Mouse (Mus musculus) midbrain, embryonic 10.5 days (tissue): ENCODE results near the gene Vapb. TPM values are rescaled to one million over a fixed set of nuclear protein-coding genes. Genes with fewer than 3 reads are reported as not detected.

Experiments
- DNase-seq: peaks from one replicate; pipeline ENCODE4 v3.0.0-alpha.2; 2017; ENCODE audit warnings: low spot score
- H3K27ac ChIP-seq: fragments of 300-500 bp; sonication (generic); replicated peaks from 2 replicates; pipeline ENCODE4 v1.5.1; 2016; ENCODE audit warnings: mild to moderate bottlenecking
- H3K27me3 ChIP-seq: fragments of 300-500 bp; sonication (generic); 2 replicates; pipeline ENCODE4 v1.6.1; 2016; ENCODE audit warnings: low read depth, mild to moderate bottlenecking; ENCODE audit not compliant: poor library complexity, severe bottlenecking
- H3K36me3 ChIP-seq: fragments of 300-500 bp; sonication (generic); 2 replicates; pipeline ENCODE4 v1.6.1; 2016; ENCODE audit warnings: mild to moderate bottlenecking, moderate library complexity
- H3K4me1 ChIP-seq: fragments of 300-500 bp; sonication (generic); 2 replicates; pipeline ENCODE4 v1.6.1; 2016
- H3K4me3 ChIP-seq: fragments of 300-500 bp; sonication (generic); 2 replicates; pipeline ENCODE4 v1.5.1; 2016; ENCODE audit warnings: mild to moderate bottlenecking, moderate library complexity
- H3K9me3 ChIP-seq: fragments of 300-500 bp; sonication (generic); replicated peaks from 2 replicates; pipeline ENCODE4 v1.6.1; 2016; ENCODE audit warnings: mild to moderate bottlenecking
- WGBS: fragments of 180-500 bp; shearing (Covaris S2); methylation state at CpG from one replicate; pipeline ENCODE4 v1.1.7; 2016; 5-methylcytosine and 5-hydroxymethylcytosine counted together
- microRNA-seq: library from miRNA; unstranded; fragments of <30 nt; microRNA quantifications from one replicate; pipeline ENCODE4, GENCODE M21; 2017
- polyA plus RNA-seq: library from polyadenylated mRNA; unstranded; fragments of >200 nt; fragmentation: Nextera tagmentation; extraction: Ambion mirVana; gene quantifications from 2 replicates; pipeline ENCODE4 v1.2.1, GENCODE M21; 2016

The Vapb gene
- polyA plus RNA-seq, 1 experiment from 2014 or later: 11.6 TPM

DNA sequence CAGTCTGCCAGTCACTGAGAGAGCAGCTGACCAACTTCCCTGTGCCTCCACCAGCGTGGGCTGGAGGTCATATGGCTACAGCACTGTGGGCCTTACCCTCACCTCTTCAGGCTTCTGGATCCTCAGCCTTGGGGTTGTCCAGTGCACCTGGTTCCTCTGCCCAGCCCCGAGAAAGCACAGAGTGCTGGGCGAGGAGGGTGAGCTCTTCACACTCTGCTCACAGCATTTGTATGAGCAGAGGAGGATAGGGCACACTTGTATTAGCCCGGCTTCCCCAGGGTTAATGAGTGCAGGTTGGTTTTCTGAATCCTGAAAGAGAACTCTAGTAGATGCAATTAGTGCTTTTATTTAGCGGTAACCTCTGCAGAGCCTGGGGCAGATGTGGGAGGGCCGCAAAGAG lies 90.8 kb downstream of the Vapb start:
- H3K27me3 ChIP-seq: no peaks in the 10 kb centered on the region
- WGBS: 83% methylated on average over 6 of the region's 6 CpGs
- H3K4me3 ChIP-seq: no peak overlapping the region
- no peaks in the 10 kb centered on the region for H3K9me3 ChIP-seq
- no peak for DNase-seq
- peaks cover 17% of the 10 kb centered on the region for H3K4me1 ChIP-seq
- no peak overlapping the region for H3K27ac ChIP-seq
- H3K36me3 ChIP-seq: no peaks in the 10 kb centered on the region

DNA sequence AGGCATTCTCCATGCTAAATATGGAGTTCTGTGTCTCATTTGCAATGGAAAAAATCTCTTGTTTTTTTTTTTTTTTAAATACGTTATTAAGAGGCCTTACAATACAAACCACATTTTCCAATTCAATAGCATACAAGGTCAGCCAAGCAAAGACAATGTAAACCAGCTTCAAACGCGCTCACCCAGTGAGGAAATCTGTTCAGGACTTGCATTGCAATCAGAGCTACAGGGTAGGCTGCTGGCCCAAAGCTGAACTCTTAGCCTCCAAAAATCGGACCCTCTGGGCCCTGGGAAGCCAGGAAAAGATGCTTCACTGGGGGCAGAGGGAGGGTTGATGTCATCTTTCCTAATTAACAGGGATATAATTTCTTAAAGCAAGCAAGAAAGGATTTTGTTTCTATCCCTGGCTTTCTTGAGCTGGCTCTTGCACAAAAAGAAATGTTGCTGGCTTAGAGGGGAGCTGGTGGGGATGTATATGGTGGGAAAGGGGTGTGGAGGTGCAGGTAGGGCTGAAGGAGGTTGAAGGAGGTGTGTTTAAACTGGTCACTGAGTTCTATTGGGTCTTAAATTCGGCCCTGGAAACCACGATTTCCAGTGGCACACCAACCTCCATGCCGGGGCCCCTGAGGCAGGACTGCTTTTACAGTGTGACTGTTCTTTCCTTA lies 95.6 kb downstream of the Vapb start:
- WGBS: 74% methylated on average over 7 of the region's 7 CpGs
- Histone ChIP-seq H3K27ac (no peak overlapping the region), H3K9me3 (no peaks in the 10 kb centered on the region), H3K4me1 (no peaks in the 10 kb centered on the region; the same call in 1 of the 2 replicates), H3K27me3 (no peaks in the 10 kb centered on the region), H3K36me3 (no peaks in the 10 kb centered on the region), H3K4me3 (no peak overlapping the region)
- DNase-seq: no peak

Small RNAs within 50 kb of the gene (microRNA-seq; reads per million reads assigned to microRNA genes)
- not detected for gene Mir6340

Other genes with a start within 250 kb of the Vapb start
- gene 1700021F07Rik, start 214.9 kb upstream of the Vapb start, polyA plus RNA-seq: not detected in 2 replicates
- gene Ankrd60, start 159.1 kb upstream of the Vapb start, polyA plus RNA-seq: not detected in 2 replicates
- 24.0 and 27.7 TPM in 2 replicates for gene Rab22a, start 77.8 kb upstream of the Vapb start, polyA plus RNA-seq
- gene 1700010B08Rik, start 18.1 kb upstream of the Vapb start, polyA plus RNA-seq: not detected in 2 replicates